Mouse (Mus musculus): ENCODE results near the gene Bhlhe41. TPM values are rescaled to one million over a fixed set of nuclear protein-coding genes. Genes with fewer than 3 reads are reported as not detected.

The Bhlhe41 gene
- polyA plus RNA-seq, 1 experiment, result 3.9 TPM

DNA sequence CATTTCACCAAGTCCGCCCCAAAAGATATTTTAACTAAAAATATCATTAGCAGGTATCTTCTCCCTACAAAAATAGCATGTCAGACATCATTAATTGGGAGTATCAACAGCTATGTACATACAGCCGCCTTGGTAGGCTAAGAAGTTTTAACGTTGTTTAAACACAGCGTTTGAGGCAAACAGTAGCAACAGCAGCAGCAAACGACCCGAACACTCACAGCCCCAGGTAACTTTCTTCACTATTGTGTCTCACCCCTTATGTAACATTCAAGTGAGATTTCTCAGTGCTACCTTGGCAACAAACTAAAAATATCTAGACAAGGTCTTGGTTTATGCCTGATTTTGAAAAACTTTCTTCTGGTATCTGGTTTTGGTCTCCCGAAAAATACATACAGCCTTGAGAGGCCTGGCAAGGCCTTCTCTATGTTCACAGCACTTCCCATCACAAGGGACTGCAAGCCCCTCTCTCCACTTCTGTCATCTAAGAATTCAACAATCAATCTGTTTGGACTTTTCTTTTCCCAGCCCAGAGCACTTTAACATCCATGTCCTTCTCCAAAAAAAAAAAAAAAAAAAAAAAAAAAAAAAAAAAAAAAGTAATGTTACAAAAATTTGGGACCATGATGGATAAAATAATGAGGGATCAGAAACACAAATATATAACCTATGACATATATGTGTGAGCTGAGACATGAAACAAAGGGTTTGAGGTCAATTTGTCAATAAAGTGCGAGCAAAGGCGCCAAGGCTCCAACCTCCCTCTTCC is 3.7 kb downstream of the Bhlhe41 start:
- H3K4me3 ChIP-seq (ENCODE audit: insufficient read depth, poor library complexity, severe bottlenecking), result no peak overlapping the region
- H3K36me3 ChIP-seq (ENCODE audit: control insufficient read depth, insufficient read depth), result no peaks in the 10 kb centered on the region
- no peak overlapping the region for H3ac ChIP-seq (ENCODE audit: control insufficient read depth, insufficient read length, low read depth)
- H3K27me3 ChIP-seq (ENCODE audit: control insufficient read depth, insufficient read depth, insufficient read length), result no peaks in the 10 kb centered on the region
- H3K79me2 ChIP-seq (ENCODE audit: control insufficient read depth, insufficient read depth), result peaks cover 40% of the 10 kb centered on the region
- H3K79me3 ChIP-seq (ENCODE audit: low read depth), result peaks cover 10% of the 10 kb centered on the region
- TF ChIP-seq FOSL1 (IDR thresholded peaks at IDR 0.05; ENCODE audit: insufficient read depth, low read length, poor library complexity, severe bottlenecking), result no peak
- TF ChIP-seq CEBPB (IDR thresholded peaks at IDR 0.05; ENCODE audit: low read depth), result no peak
- TF ChIP-seq MYOD1 (IDR thresholded peaks at IDR 0.05; ENCODE audit: control insufficient read depth, insufficient read length, low read depth), result no peak
- TF ChIP-seq USF1 (IDR thresholded peaks at IDR 0.05; ENCODE audit: low read depth), result no peak
- TF ChIP-seq MAX (IDR thresholded peaks at IDR 0.05), result no peak
- TF ChIP-seq MYOG (IDR thresholded peaks at IDR 0.05; ENCODE audit: control insufficient read depth, extremely low read depth, insufficient read length), result no peak
- no peak for TF ChIP-seq CTCF (IDR thresholded peaks at IDR 0.05; ENCODE audit: control insufficient read depth, insufficient read depth, insufficient read length)

DNA sequence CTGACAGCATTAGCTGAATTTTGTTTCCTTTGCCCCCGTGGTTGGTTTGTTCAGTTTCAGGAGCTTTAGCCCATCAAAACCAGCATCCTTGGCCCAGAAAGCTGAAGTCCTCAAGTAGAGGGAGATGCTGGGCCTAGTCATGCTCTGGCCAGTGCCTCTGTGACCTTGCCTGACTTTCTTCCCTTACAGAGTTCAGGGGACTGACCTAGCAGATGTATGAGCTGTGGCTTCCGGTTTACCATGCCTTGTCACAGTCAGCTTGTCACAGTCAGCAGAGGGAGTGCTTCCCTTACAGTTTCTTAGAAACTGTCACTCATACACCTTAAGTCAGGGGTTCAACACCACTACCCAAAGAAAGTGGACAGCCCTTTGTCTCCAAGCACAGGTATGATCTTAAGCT is 5.0 kb downstream of the Bhlhe41 start:
- Histone ChIP-seq H3K4me3 (ENCODE audit: insufficient read depth, poor library complexity, severe bottlenecking) (no peak overlapping the region), H3K79me2 (ENCODE audit: control insufficient read depth, insufficient read depth) (peaks cover 40% of the 10 kb centered on the region), H3K79me3 (ENCODE audit: low read depth) (peaks cover 10% of the 10 kb centered on the region), H3K27me3 (ENCODE audit: control insufficient read depth, insufficient read depth, insufficient read length) (no peaks in the 10 kb centered on the region), H3K36me3 (ENCODE audit: control insufficient read depth, insufficient read depth) (no peaks in the 10 kb centered on the region), H3ac (ENCODE audit: control insufficient read depth, insufficient read length, low read depth) (no peak overlapping the region)
- TF ChIP-seq MAX (IDR thresholded peaks at IDR 0.05) (no peak), CTCF (IDR thresholded peaks at IDR 0.05; ENCODE audit: control insufficient read depth, insufficient read depth, insufficient read length) (peak; percentile 25), CEBPB (IDR thresholded peaks at IDR 0.05; ENCODE audit: low read depth) (no peak), USF1 (IDR thresholded peaks at IDR 0.05; ENCODE audit: low read depth) (no peak), MYOD1 (IDR thresholded peaks at IDR 0.05; ENCODE audit: control insufficient read depth, insufficient read length, low read depth) (no peak), FOSL1 (IDR thresholded peaks at IDR 0.05; ENCODE audit: insufficient read depth, low read length, poor library complexity, severe bottlenecking) (no peak), MYOG (IDR thresholded peaks at IDR 0.05; ENCODE audit: control insufficient read depth, extremely low read depth, insufficient read length) (no peak)

DNA sequence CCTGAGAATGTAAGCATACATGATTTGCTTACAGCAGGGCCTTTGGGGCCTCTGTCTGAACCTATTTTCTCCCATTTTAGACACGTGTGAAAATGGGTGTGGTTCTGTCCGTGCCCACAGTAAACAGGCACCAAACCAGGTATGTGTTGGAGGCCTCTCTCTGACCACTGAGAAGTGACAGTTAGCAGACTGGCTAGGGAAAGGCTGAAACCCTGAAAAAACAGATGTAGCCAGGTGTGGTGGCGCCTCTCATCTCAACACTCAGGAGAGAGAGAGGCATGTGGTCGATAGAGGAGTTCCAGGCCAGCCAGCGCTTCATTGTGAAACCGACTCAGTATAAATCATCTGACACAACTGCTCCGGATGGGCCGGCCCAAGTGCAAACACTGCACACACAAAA is 6.9 kb downstream of the Bhlhe41 start:
- Histone ChIP-seq H3K79me3 (ENCODE audit: low read depth) (peaks cover 4% of the 10 kb centered on the region), H3ac (ENCODE audit: control insufficient read depth, insufficient read length, low read depth) (no peak overlapping the region), H3K4me3 (ENCODE audit: insufficient read depth, poor library complexity, severe bottlenecking) (no peak overlapping the region), H3K79me2 (ENCODE audit: control insufficient read depth, insufficient read depth) (peaks cover 27% of the 10 kb centered on the region), H3K36me3 (ENCODE audit: control insufficient read depth, insufficient read depth) (no peaks in the 10 kb centered on the region), H3K27me3 (ENCODE audit: control insufficient read depth, insufficient read depth, insufficient read length) (no peaks in the 10 kb centered on the region)
- no peak for TF ChIP-seq CEBPB (IDR thresholded peaks at IDR 0.05; ENCODE audit: low read depth)

DNA sequence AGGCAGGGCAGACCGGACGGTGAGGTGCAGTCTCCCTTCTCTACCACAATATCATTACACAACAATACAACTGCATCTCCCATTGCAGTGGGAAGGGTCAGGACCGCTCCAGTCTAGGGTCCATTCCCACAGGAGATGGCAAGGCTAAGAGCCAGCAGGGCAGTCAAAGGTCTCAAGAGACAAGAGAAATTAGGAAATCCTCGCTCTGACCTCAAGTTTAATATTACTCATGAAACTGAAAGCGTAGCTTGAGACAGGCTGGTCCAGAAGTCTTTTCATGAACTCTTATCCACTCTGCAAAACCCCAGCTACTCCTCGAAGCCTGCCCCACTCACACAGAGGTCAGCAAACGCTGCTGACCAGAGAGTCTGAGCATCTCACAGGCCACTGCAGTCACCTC is 7.9 kb downstream of the Bhlhe41 start:
- Histone ChIP-seq H3K79me2 (ENCODE audit: control insufficient read depth, insufficient read depth) (peaks cover 17% of the 10 kb centered on the region), H3K4me3 (ENCODE audit: insufficient read depth, poor library complexity, severe bottlenecking) (no peak overlapping the region), H3K79me3 (ENCODE audit: low read depth) (peaks cover 4% of the 10 kb centered on the region), H3K36me3 (ENCODE audit: control insufficient read depth, insufficient read depth) (no peaks in the 10 kb centered on the region), H3ac (ENCODE audit: control insufficient read depth, insufficient read length, low read depth) (no peak overlapping the region), H3K27me3 (ENCODE audit: control insufficient read depth, insufficient read depth, insufficient read length) (no peaks in the 10 kb centered on the region)
- TF ChIP-seq CTCF (IDR thresholded peaks at IDR 0.05; ENCODE audit: control insufficient read depth, insufficient read depth, insufficient read length) (no peak), CEBPB (IDR thresholded peaks at IDR 0.05; ENCODE audit: low read depth) (no peak), USF1 (IDR thresholded peaks at IDR 0.05; ENCODE audit: low read depth) (no peak), MAX (IDR thresholded peaks at IDR 0.05) (no peak), FOSL1 (IDR thresholded peaks at IDR 0.05; ENCODE audit: insufficient read depth, low read length, poor library complexity, severe bottlenecking) (no peak), MYOG (IDR thresholded peaks at IDR 0.05; ENCODE audit: control insufficient read depth, extremely low read depth, insufficient read length) (no peak), MYOD1 (IDR thresholded peaks at IDR 0.05; ENCODE audit: control insufficient read depth, insufficient read length, low read depth) (no peak)

DNA sequence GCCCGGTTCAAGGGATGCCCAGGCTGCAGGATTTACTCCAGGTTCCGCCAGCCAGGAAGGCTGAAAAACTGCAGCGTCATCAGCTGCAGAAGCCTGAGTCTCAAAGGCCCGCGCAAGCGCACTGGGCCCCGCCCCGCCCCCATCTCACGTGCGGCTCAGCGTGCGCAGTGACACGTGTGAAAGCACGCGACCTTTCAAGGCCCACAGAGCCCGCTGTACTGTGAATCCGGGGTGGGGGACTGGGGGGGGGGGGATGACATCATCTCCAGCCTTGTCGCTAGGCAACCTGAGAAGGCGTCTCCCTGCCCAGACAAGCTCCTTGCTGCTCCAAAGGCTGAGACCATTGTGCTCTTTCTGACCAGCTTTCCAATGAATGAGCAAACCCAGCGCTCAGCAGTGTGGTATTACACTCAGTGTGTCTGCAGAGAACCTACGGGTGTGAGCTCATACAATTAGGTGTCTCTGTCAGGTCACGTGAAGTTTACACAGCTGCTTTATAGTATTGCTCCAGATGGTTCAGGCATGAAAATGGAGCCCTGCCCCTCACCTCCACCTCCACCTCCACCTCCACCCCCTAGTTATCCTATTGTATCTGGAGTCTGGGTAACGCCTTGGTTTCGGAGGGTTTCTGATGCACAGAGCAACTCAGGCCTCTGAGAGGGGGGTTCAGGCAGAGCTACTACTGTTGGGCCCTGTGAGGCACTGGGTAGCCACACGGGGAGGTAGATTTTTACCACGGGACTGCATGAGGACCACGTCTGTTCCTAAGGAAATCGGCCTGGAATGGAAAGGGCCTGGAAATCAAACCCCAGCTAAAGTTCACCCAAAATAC is 9.4 kb downstream of the Bhlhe41 start:
- Histone ChIP-seq H3ac (ENCODE audit: control insufficient read depth, insufficient read length, low read depth) (no peak overlapping the region), H3K4me3 (ENCODE audit: insufficient read depth, poor library complexity, severe bottlenecking) (no peak overlapping the region), H3K79me3 (ENCODE audit: low read depth) (no peaks in the 10 kb centered on the region), H3K79me2 (ENCODE audit: control insufficient read depth, insufficient read depth) (peaks cover 7% of the 10 kb centered on the region), H3K36me3 (ENCODE audit: control insufficient read depth, insufficient read depth) (no peaks in the 10 kb centered on the region), H3K27me3 (ENCODE audit: control insufficient read depth, insufficient read depth, insufficient read length) (no peaks in the 10 kb centered on the region)
- TF ChIP-seq CEBPB (IDR thresholded peaks at IDR 0.05; ENCODE audit: low read depth) (no peak), MYOD1 (IDR thresholded peaks at IDR 0.05; ENCODE audit: control insufficient read depth, insufficient read length, low read depth) (peak; percentile 46), FOSL1 (IDR thresholded peaks at IDR 0.05; ENCODE audit: insufficient read depth, low read length, poor library complexity, severe bottlenecking) (no peak), MAX (IDR thresholded peaks at IDR 0.05) (peak; percentile 95), MYOG (IDR thresholded peaks at IDR 0.05; ENCODE audit: control insufficient read depth, extremely low read depth, insufficient read length) (no peak)
